Mouse (Mus musculus): Measurements from ENCODE around the gene Smg9. TPM values are rescaled to one million over a fixed set of nuclear protein-coding genes. Genes with fewer than 3 reads are reported as not detected.

The Smg9 gene
- total RNA-seq, 1 experiment, result 25.7 TPM

GRCm38 (mm10) chr7:24410123-24410522 is 10.7 kb downstream of the Smg9 start:
- Histone ChIP-seq H3K4me1 (ENCODE audit: control insufficient read depth in 2 of 2, insufficient read depth in 2 of 2, low read length in 2 of 2, poor library complexity in 1 of 2) (peaks cover 0 to 6% of the 10 kb centered on the region in 2 experiments; a peak in 1 of 4 replicates), H3K4me3 (ENCODE audit: insufficient read depth in 1 of 2, low read depth in 1 of 2, low read length in 2 of 2, poor library complexity in 1 of 2, severe bottlenecking in 1 of 2) (no peak overlapping the region), H3K27ac (ENCODE audit: insufficient read depth, low read depth, low read length, poor library complexity, severe bottlenecking) (no peak overlapping the region; the same call in 1 of the 2 replicates), H3K36me3 (ENCODE audit: control insufficient read depth, insufficient read depth, low read length, poor library complexity, severe bottlenecking) (peaks cover 16% of the 10 kb centered on the region; the same call in 1 of the 2 replicates), H3K9ac (ENCODE audit: insufficient read depth, low read depth, low read length, poor library complexity, severe bottlenecking) (no peak overlapping the region), H3K9me3 (ENCODE audit: control insufficient read depth, insufficient read depth, low read depth, low read length) (no peaks in the 10 kb centered on the region)
- TF ChIP-seq HCFC1 (IDR thresholded peaks at IDR 0.05; ENCODE audit: borderline replicate concordance, insufficient read depth, low read length) (no peak), CHD2 (IDR thresholded peaks at IDR 0.05; ENCODE audit: low read depth, low read length) (no peak), ZC3H11A (IDR thresholded peaks at IDR 0.05; ENCODE audit: borderline replicate concordance, low read depth, low read length) (no peak), ZNF384 (IDR thresholded peaks at IDR 0.05; ENCODE audit: low read depth, low read length) (no peak), MAFK (IDR thresholded peaks at IDR 0.05; ENCODE audit: insufficient read depth, low read depth, low read length) (no peak)
- DNase-seq (ENCODE audit: low read depth, low spot score), result no peak
- in situ Hi-C loops (cut with MboI; ENCODE audit: low sequenced_read_pairs in 2 of 2, unreplicated experiment in 2 of 2), result loop anchor here in 1 of 2 experiments (25.0 kb wide), 1 partner anchor 102 kb away; the partner anchor contains the start of genes AC161166.1 and Zfp428

DNA sequence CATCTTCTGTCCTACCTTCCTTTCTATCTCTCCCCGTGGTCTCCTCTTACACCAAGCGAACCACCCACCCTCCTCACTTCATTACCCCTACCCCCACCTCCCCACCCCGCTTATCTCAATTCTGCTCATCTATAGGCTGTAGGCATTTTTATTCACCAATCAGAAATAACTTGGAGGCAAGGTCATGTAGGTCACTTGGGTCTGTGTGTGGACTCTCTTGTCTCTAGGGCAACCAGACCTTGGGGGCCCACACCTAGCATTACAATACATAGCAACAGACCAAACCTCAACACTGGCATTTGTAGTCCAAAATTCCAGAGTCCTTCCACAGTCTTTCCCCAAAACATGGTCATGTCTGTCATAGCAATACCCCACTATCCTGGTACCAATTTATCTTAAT is 11.4 kb downstream of the Smg9 start:
- no peak for DNase-seq (ENCODE audit: low read depth, low spot score)
- H3K4me1 ChIP-seq (ENCODE audit: control insufficient read depth in 2 of 2, insufficient read depth in 2 of 2, low read length in 2 of 2, poor library complexity in 1 of 2), result peaks cover 0 to 4% of the 10 kb centered on the region in 2 experiments; a peak in 1 of 4 replicates
- TF ChIP-seq ZC3H11A (IDR thresholded peaks at IDR 0.05; ENCODE audit: borderline replicate concordance, low read depth, low read length), result no peak
- TF ChIP-seq CHD2 (IDR thresholded peaks at IDR 0.05; ENCODE audit: low read depth, low read length), result no peak
- no peak for TF ChIP-seq HCFC1 (IDR thresholded peaks at IDR 0.05; ENCODE audit: borderline replicate concordance, insufficient read depth, low read length)
- TF ChIP-seq MAFK (IDR thresholded peaks at IDR 0.05; ENCODE audit: insufficient read depth, low read depth, low read length), result no peak
- no peak for TF ChIP-seq ZNF384 (IDR thresholded peaks at IDR 0.05; ENCODE audit: low read depth, low read length)
- H3K4me3 ChIP-seq (ENCODE audit: insufficient read depth in 1 of 2, low read depth in 1 of 2, low read length in 2 of 2, poor library complexity in 1 of 2, severe bottlenecking in 1 of 2), result no peak overlapping the region
- H3K9me3 ChIP-seq (ENCODE audit: control insufficient read depth, insufficient read depth, low read depth, low read length), result no peaks in the 10 kb centered on the region
- no peak overlapping the region for H3K9ac ChIP-seq (ENCODE audit: insufficient read depth, low read depth, low read length, poor library complexity, severe bottlenecking)
- peaks cover 17% of the 10 kb centered on the region; the same call in 1 of the 2 replicates for H3K36me3 ChIP-seq (ENCODE audit: control insufficient read depth, insufficient read depth, low read length, poor library complexity, severe bottlenecking)
- H3K27ac ChIP-seq (ENCODE audit: insufficient read depth, low read depth, low read length, poor library complexity, severe bottlenecking), result no peak overlapping the region
- in situ Hi-C loops (cut with MboI; ENCODE audit: low sequenced_read_pairs in 2 of 2, unreplicated experiment in 2 of 2), result loop anchor here in 1 of 2 experiments (25.0 kb wide), 1 partner anchor 101 kb away; the partner anchor contains the start of genes AC161166.1 and Zfp428

DNA sequence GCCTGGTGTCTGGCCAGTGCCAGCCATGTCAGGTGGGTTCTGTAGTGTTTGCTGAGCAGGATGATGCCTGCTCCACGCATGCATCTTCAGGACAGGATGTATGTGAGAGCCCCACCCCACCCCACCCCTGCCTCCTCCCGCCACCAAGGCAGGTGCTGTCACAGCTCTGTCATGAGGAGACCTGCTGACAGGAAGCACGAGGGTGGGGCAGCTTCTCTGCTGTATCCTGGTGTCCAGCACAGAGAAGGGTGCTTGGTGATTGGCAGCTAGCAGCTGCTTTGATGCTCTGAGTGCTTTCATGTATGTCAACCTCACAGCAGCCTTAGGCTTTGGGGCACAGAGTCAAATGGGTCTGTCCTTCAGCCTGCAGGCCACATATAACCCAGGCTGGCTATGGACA is 14.2 kb downstream of the Smg9 start:
- DNase-seq (ENCODE audit: low read depth, low spot score), result no peak
- Histone ChIP-seq H3K4me3 (ENCODE audit: insufficient read depth in 1 of 2, low read depth in 1 of 2, low read length in 2 of 2, poor library complexity in 1 of 2, severe bottlenecking in 1 of 2) (no peak overlapping the region), H3K36me3 (ENCODE audit: control insufficient read depth, insufficient read depth, low read length, poor library complexity, severe bottlenecking) (peaks cover 9% of the 10 kb centered on the region; the same call in 1 of the 2 replicates), H3K27ac (ENCODE audit: insufficient read depth, low read depth, low read length, poor library complexity, severe bottlenecking) (no peak overlapping the region), H3K9me3 (ENCODE audit: control insufficient read depth, insufficient read depth, low read depth, low read length) (no peaks in the 10 kb centered on the region), H3K9ac (ENCODE audit: insufficient read depth, low read depth, low read length, poor library complexity, severe bottlenecking) (no peak overlapping the region), H3K4me1 (ENCODE audit: control insufficient read depth in 2 of 2, insufficient read depth in 2 of 2, low read length in 2 of 2, poor library complexity in 1 of 2) (peaks cover 0 to 4% of the 10 kb centered on the region in 2 experiments; a peak in 1 of 4 replicates)
- in situ Hi-C loops (cut with MboI; ENCODE audit: low sequenced_read_pairs in 2 of 2, unreplicated experiment in 2 of 2), result loop anchor here in 1 of 2 experiments (25.0 kb wide), 1 partner anchor 99 kb away; the partner anchor contains the start of genes AC161166.1 and Zfp428
- TF ChIP-seq ZNF384 (IDR thresholded peaks at IDR 0.05; ENCODE audit: low read depth, low read length) (no peak), CHD2 (IDR thresholded peaks at IDR 0.05; ENCODE audit: low read depth, low read length) (no peak), HCFC1 (IDR thresholded peaks at IDR 0.05; ENCODE audit: borderline replicate concordance, insufficient read depth, low read length) (no peak), ZC3H11A (IDR thresholded peaks at IDR 0.05; ENCODE audit: borderline replicate concordance, low read depth, low read length) (no peak), MAFK (IDR thresholded peaks at IDR 0.05; ENCODE audit: insufficient read depth, low read depth, low read length) (no peak)

DNA sequence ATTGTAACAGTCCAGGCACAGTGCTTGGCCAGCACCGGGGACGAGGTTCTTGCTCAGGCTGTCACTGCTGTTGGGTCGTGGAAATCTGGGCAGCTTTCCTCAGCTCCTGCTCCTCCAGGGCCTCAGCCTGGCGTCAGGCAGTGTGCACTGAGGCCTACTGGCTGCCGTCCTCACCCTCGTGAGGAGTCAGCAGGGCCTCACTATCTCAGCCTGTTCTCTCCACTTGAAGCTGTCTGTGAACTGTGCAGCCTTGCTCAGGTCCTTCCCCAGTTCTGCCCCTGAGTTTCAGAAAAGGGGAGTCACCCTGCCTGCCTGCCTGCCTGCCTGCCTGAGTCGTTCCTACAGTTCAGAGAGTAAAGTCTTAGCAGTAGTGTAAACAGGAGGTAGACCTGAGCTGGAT is 15.8 kb downstream of the Smg9 start:
- no peak overlapping the region for H3K4me3 ChIP-seq (ENCODE audit: insufficient read depth in 1 of 2, low read depth in 1 of 2, low read length in 2 of 2, poor library complexity in 1 of 2, severe bottlenecking in 1 of 2)
- H3K36me3 ChIP-seq (ENCODE audit: control insufficient read depth, insufficient read depth, low read length, poor library complexity, severe bottlenecking), result peaks cover 11% of the 10 kb centered on the region; the same call in 1 of the 2 replicates
- TF ChIP-seq MAFK (IDR thresholded peaks at IDR 0.05; ENCODE audit: insufficient read depth, low read depth, low read length) (no peak), CHD2 (IDR thresholded peaks at IDR 0.05; ENCODE audit: low read depth, low read length) (no peak), ZC3H11A (IDR thresholded peaks at IDR 0.05; ENCODE audit: borderline replicate concordance, low read depth, low read length) (no peak), ZNF384 (IDR thresholded peaks at IDR 0.05; ENCODE audit: low read depth, low read length) (no peak), HCFC1 (IDR thresholded peaks at IDR 0.05; ENCODE audit: borderline replicate concordance, insufficient read depth, low read length) (no peak)

More for the DNA sequence above, 15.8 kb downstream of the Smg9 start:
- in situ Hi-C loops (cut with MboI; ENCODE audit: low sequenced_read_pairs in 2 of 2, unreplicated experiment in 2 of 2), result loop anchor here in 1 of 2 experiments (25.0 kb wide), 1 partner anchor 97 kb away; the partner anchor contains the start of genes AC161166.1 and Zfp428
- DNase-seq (ENCODE audit: low read depth, low spot score), result no peak
- peaks cover 0 to 4% of the 10 kb centered on the region in 2 experiments; a peak in 1 of 4 replicates for H3K4me1 ChIP-seq (ENCODE audit: control insufficient read depth in 2 of 2, insufficient read depth in 2 of 2, low read length in 2 of 2, poor library complexity in 1 of 2)
- H3K9me3 ChIP-seq (ENCODE audit: control insufficient read depth, insufficient read depth, low read depth, low read length), result no peaks in the 10 kb centered on the region
- no peak overlapping the region for H3K27ac ChIP-seq (ENCODE audit: insufficient read depth, low read depth, low read length, poor library complexity, severe bottlenecking)
- no peak overlapping the region for H3K9ac ChIP-seq (ENCODE audit: insufficient read depth, low read depth, low read length, poor library complexity, severe bottlenecking)

All from ES-E14 (cell line).